Mouse (Mus musculus): ENCODE data around the gene Bpifb5.

DNA sequence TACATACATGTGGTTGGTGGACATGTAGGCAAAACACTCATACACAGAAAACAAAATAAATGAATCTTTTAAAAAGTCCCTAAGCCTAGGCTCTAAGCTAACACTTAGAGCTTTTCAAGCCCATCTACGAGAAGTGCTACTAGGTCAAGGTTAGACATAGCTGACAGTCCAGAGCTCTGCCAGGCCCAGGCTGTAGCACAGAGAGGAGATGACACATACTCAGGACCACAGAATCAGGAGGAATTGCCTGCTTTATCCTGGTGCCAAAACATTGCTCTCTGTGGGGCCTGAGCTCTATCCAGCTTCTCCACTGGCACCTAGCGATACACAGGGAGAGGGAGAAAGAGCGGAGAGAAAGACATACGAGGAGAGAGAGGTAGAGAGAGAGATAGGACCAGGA, 30.5 kb upstream of the Bpifb5 start:
- TF ChIP-seq POLR2A (IDR thresholded peaks at IDR 0.05; ENCODE audit: low read depth, low read length) = no peak
- no peak for TF ChIP-seq CTCF (IDR thresholded peaks at IDR 0.05; ENCODE audit: extremely low read depth, insufficient read length, insufficient replicate concordance, low read depth, low read length)

Measured in small intestine, adult 2 months (tissue).